Mouse (Mus musculus) small intestine, adult 2 months (tissue): ENCODE measurements at regions not wholly inside any gene's neighbourhood (a gene's known extent, or its start where the extent isn't known, plus 50 kb on each side); places are given as distances from the start of the nearest gene placed in this dataset.

Experiments used
- H3K27ac ChIP-seq: fragments of 200-500 bp; 2 replicates; pipeline ENCODE4 v1.5.1; 2012; ENCODE audit warnings: low read depth, low read length, control low read depth, inconsistent platforms; ENCODE audit not compliant: insufficient read depth
- H3K27me3 ChIP-seq: fragments of 200-500 bp; 2 replicates; pipeline ENCODE4 v1.6.1; 2012; ENCODE audit warnings: mild to moderate bottlenecking, moderate library complexity, low read length, inconsistent platforms; ENCODE audit not compliant: control insufficient read depth, insufficient read depth
- H3K36me3 ChIP-seq: fragments of 200-500 bp; 2 replicates; pipeline ENCODE4 v1.6.1; 2012; ENCODE audit warnings: mild to moderate bottlenecking, low read length, control low read depth, inconsistent platforms; ENCODE audit not compliant: control insufficient read depth, insufficient read depth
- H3K4me1 ChIP-seq: fragments of 200-500 bp; 2 replicates; pipeline ENCODE4 v1.6.1; 2012; ENCODE audit warnings: low read length, inconsistent platforms, mixed read lengths; ENCODE audit not compliant: control insufficient read depth, insufficient read depth, insufficient read length
- H3K4me3 ChIP-seq: fragments of 200-500 bp; 2 replicates; pipeline ENCODE4 v1.5.1; 2012; ENCODE audit warnings: low read depth, mild to moderate bottlenecking, control low read depth, inconsistent platforms, low read length, moderate library complexity
- CTCF ChIP-seq: fragments of 200-500 bp; IDR thresholded peaks from 2 replicates; pipeline ENCODE4 v1.5.1; 2012; ENCODE audit warnings: low read depth, mild to moderate bottlenecking, control low read depth, inconsistent platforms, low read length, moderate library complexity, mixed read lengths; ENCODE audit not compliant: insufficient replicate concordance, insufficient read length; ENCODE audit errors: extremely low read depth
- POLR2A ChIP-seq: fragments of 200-500 bp; IDR thresholded peaks from 2 replicates; pipeline ENCODE4 v1.6.1; 2012; ENCODE audit warnings: low read depth, mild to moderate bottlenecking, control low read depth, inconsistent platforms, low read length, moderate library complexity
- WGBS: fragments of 180-500 bp; shearing (Covaris S2); methylation state at CpG from one replicate; pipeline ENCODE4 v1.1.7; 2018; 5-methylcytosine and 5-hydroxymethylcytosine counted together

GRCm38 (mm10) chr9:30175376-30175775, 212.4 kb upstream of the Ntm start:
- Histone ChIP-seq H3K4me1 (no peaks in the 10 kb centered on the region), H3K4me3 (no peak overlapping the region), H3K36me3 (no peaks in the 10 kb centered on the region), H3K27me3 (no peaks in the 10 kb centered on the region), H3K27ac (no peak overlapping the region)
- WGBS: 70% methylated on average over 3 of the region's 3 CpGs
- TF ChIP-seq POLR2A (no peak), CTCF (no peak)

- WGBS: 77% methylated on average over 11 of the region's 11 CpGs
- Histone ChIP-seq H3K27ac (no peak overlapping the region), H3K36me3 (no peaks in the 10 kb centered on the region), H3K4me1 (no peaks in the 10 kb centered on the region), H3K27me3 (no peaks in the 10 kb centered on the region), H3K4me3 (no peak overlapping the region)
- no peak for TF ChIP-seq POLR2A
- TF ChIP-seq CTCF: no peak
These were observed 220.5 kb upstream of the Ntm start for GRCm38 (mm10) chr9:30183409-30183808.

- Histone ChIP-seq H3K27ac (no peak overlapping the region), H3K4me3 (no peak overlapping the region), H3K27me3 (no peaks in the 10 kb centered on the region), H3K4me1 (no peaks in the 10 kb centered on the region), H3K36me3 (no peaks in the 10 kb centered on the region)
- TF ChIP-seq CTCF (no peak), POLR2A (no peak)
- WGBS: 86% methylated on average over 10 of the region's 10 CpGs
These were observed 222.2 kb upstream of the Ntm start for GRCm38 (mm10) chr9:30184996-30185763.

GRCm38 (mm10) chr9:30186261-30186660, 223.3 kb upstream of the Ntm start:
- no peak for TF ChIP-seq POLR2A
- Histone ChIP-seq H3K27ac (no peak overlapping the region), H3K4me1 (no peaks in the 10 kb centered on the region), H3K27me3 (no peaks in the 10 kb centered on the region), H3K36me3 (no peaks in the 10 kb centered on the region), H3K4me3 (no peak overlapping the region)
- 61% methylated on average over 2 of the region's 2 CpGs for WGBS

GRCm38 (mm10) chr9:30190078-30190477, 227.1 kb upstream of the Ntm start:
- 92% methylated on average over 5 of the region's 5 CpGs for WGBS
- H3K4me1 ChIP-seq: no peaks in the 10 kb centered on the region
- H3K36me3 ChIP-seq: no peaks in the 10 kb centered on the region
- H3K4me3 ChIP-seq: no peak overlapping the region
- H3K27ac ChIP-seq: no peak overlapping the region
- no peak for TF ChIP-seq POLR2A
- no peak for TF ChIP-seq CTCF
- no peaks in the 10 kb centered on the region for H3K27me3 ChIP-seq

GRCm38 (mm10) chr9:30191119-30191518, 228.2 kb upstream of the Ntm start:
- Histone ChIP-seq H3K27me3 (no peaks in the 10 kb centered on the region), H3K4me3 (no peak overlapping the region), H3K27ac (no peak overlapping the region), H3K4me1 (no peaks in the 10 kb centered on the region), H3K36me3 (no peaks in the 10 kb centered on the region)
- TF ChIP-seq CTCF: no peak
- TF ChIP-seq POLR2A: no peak

GRCm38 (mm10) chr9:30191902-30192301, 229.0 kb upstream of the Ntm start:
- Histone ChIP-seq H3K4me1 (no peaks in the 10 kb centered on the region), H3K27me3 (no peaks in the 10 kb centered on the region), H3K27ac (no peak overlapping the region), H3K4me3 (no peak overlapping the region), H3K36me3 (no peaks in the 10 kb centered on the region)
- no peak for TF ChIP-seq POLR2A
- TF ChIP-seq CTCF: no peak

- H3K4me1 ChIP-seq: no peaks in the 10 kb centered on the region
- H3K36me3 ChIP-seq: no peaks in the 10 kb centered on the region
- H3K27me3 ChIP-seq: no peaks in the 10 kb centered on the region
- TF ChIP-seq POLR2A: no peak
- H3K27ac ChIP-seq: no peak overlapping the region
- WGBS: 91% methylated on average over 3 of the region's 3 CpGs
- no peak overlapping the region for H3K4me3 ChIP-seq
These were observed 231.9 kb upstream of the Ntm start for GRCm38 (mm10) chr9:30194866-30195265.
